Mouse (Mus musculus) embryonic facial prominence, embryonic 11.5 days (tissue): ENCODE data around the gene Gga1. TPM values are rescaled to one million over a fixed set of nuclear protein-coding genes. Genes with fewer than 3 reads are reported as not detected.
A peak's percentile ranks its signal among the peaks of the same experiment; 100 is the strongest.

Experiments
- ATAC-seq: fragments of 200-750 bp; cut with Nextera tagmentation; replicated peaks from 2 replicates; pipeline ENCODE4 v1.8.0; 2017; ENCODE audit warnings: low read depth; ENCODE audit not compliant: insufficient number of reproducible peaks, low FRiP score, low TSS enrichment
- DNase-seq: peaks from one replicate; pipeline ENCODE4 v3.0.0-alpha.2; 2015; ENCODE audit warnings: low spot score
- H3K27ac ChIP-seq: fragments of 300-500 bp; sonication (generic); replicated peaks from 2 replicates; pipeline ENCODE4 v1.5.1; 2014; ENCODE audit warnings: mild to moderate bottlenecking, low read depth, low read length, control low read depth
- H3K27me3 ChIP-seq: fragments of 300-500 bp; sonication (generic); 2 replicates; pipeline ENCODE4 v1.6.1; 2014; ENCODE audit warnings: mild to moderate bottlenecking, low read length, moderate library complexity, mixed read lengths; ENCODE audit not compliant: control insufficient read depth, insufficient read depth
- H3K36me3 ChIP-seq: fragments of 300-500 bp; sonication (generic); replicated peaks from 2 replicates; pipeline ENCODE4 v1.6.1; 2014; ENCODE audit warnings: low read depth, mild to moderate bottlenecking, low read length, moderate library complexity, mixed read lengths; ENCODE audit not compliant: control insufficient read depth, insufficient read depth
- H3K4me1 ChIP-seq: fragments of 300-500 bp; sonication (generic); 2 replicates; pipeline ENCODE4 v1.6.1; 2014; ENCODE audit warnings: low read length, mixed read lengths; ENCODE audit not compliant: control insufficient read depth, insufficient read depth
- H3K4me2 ChIP-seq: fragments of 300-500 bp; sonication (generic); 2 replicates; pipeline ENCODE4 v1.6.1; 2014; ENCODE audit warnings: low read depth, mild to moderate bottlenecking, control low read depth, low read length, moderate library complexity
- H3K4me3 ChIP-seq: fragments of 300-500 bp; sonication (generic); 2 replicates; pipeline ENCODE4 v1.5.1; 2014; ENCODE audit warnings: low read depth, low read length, control low read depth
- H3K9ac ChIP-seq: fragments of 300-500 bp; sonication (generic); replicated peaks from 2 replicates; pipeline ENCODE4 v1.6.1; 2014; ENCODE audit warnings: mild to moderate bottlenecking, control low read depth, low read length
- H3K9me3 ChIP-seq: fragments of 300-500 bp; sonication (generic); replicated peaks from 2 replicates; pipeline ENCODE4 v1.6.1; 2016; ENCODE audit warnings: mild to moderate bottlenecking, low read length, inconsistent platforms, mixed read lengths; ENCODE audit not compliant: control insufficient read depth
- WGBS: fragments of 180-500 bp; shearing (Covaris S2); extraction: QIAGEN DNeasy Blood & Tissue Kit; methylation state at CpG from one replicate; pipeline ENCODE4 v1.1.7; 2014; 5-methylcytosine and 5-hydroxymethylcytosine counted together
- polyA plus RNA-seq: library from polyadenylated mRNA; unstranded; fragments of >200 nt; fragmentation: Nextera tagmentation; extraction: Ambion mirVana; gene quantifications from 2 replicates; pipeline ENCODE4 v1.2.1, GENCODE M21; 2014

The Gga1 gene
- polyA plus RNA-seq, 1 experiment from 2014 or later: 21.1 TPM

- H3K27me3 ChIP-seq: no peaks in the 10 kb centered on the region
- no peaks in the 10 kb centered on the region; the same call in 1 of the 2 replicates for H3K36me3 ChIP-seq
- H3K4me3 ChIP-seq: no peak overlapping the region
- DNase-seq (no peak), ATAC-seq (no peak)
- no peak overlapping the region for H3K27ac ChIP-seq
- 89% methylated on average over 8 of the region's 8 CpGs for WGBS
- H3K9ac ChIP-seq: no peak overlapping the region
- H3K4me1 ChIP-seq: no peaks in the 10 kb centered on the region
- no peak overlapping the region for H3K4me2 ChIP-seq
- H3K9me3 ChIP-seq: no peaks in the 10 kb centered on the region
Measured at GRCm38 (mm10) chr15:78908982-78909381, 32.0 kb downstream of the Gga1 start.

GRCm38 (mm10) chr15:78912040-78912439 lies 35.0 kb downstream of the Gga1 start:
- DNase-seq (peak; percentile 55), ATAC-seq (no peak)
- H3K27me3 ChIP-seq: no peaks in the 10 kb centered on the region
- no peak overlapping the region for H3K4me2 ChIP-seq
- H3K4me3 ChIP-seq: no peak overlapping the region
- no peaks in the 10 kb centered on the region; the same call in 1 of the 2 replicates for H3K36me3 ChIP-seq
- H3K27ac ChIP-seq: no peak overlapping the region
- H3K9ac ChIP-seq: no peak overlapping the region
- no peaks in the 10 kb centered on the region for H3K9me3 ChIP-seq
- 37% methylated on average over 9 of the region's 9 CpGs for WGBS
- H3K4me1 ChIP-seq: peaks cover 11% of the 10 kb centered on the region

- under 1% methylated on average over 51 of the region's 51 CpGs for WGBS
- Histone ChIP-seq H3K4me3 (peak within 1 kb of the TSS; percentile 81), H3K27ac (peak within 1 kb of the TSS; percentile 82), H3K9ac (peak within 1 kb of the TSS; percentile 86), H3K9me3 (no peaks in the 10 kb centered on the region), H3K4me2 (peak within 1 kb of the TSS; percentile 94), H3K27me3 (no peaks in the 10 kb centered on the region), H3K36me3 (no peaks in the 10 kb centered on the region; the same call in 1 of the 2 replicates), H3K4me1 (peaks cover 11% of the 10 kb centered on the region)
- DNase-seq (peak; percentile 99), ATAC-seq (peak; percentile 88)
Measured at GRCm38 (mm10) chr15:78913632-78914090, 36.7 kb downstream of the Gga1 start, which contains the start of gene Pdxp. Pdxp (plus strand) TSS chr15:78913919.

- Histone ChIP-seq H3K4me1 (peaks cover 11% of the 10 kb centered on the region), H3K36me3 (no peaks in the 10 kb centered on the region; the same call in 1 of the 2 replicates), H3K27me3 (no peaks in the 10 kb centered on the region), H3K9ac (peak overlapping the region; percentile 86), H3K27ac (peak overlapping the region; percentile 82), H3K4me2 (peak overlapping the region; percentile 94), H3K9me3 (no peaks in the 10 kb centered on the region), H3K4me3 (peak overlapping the region; percentile 81)
- WGBS: under 1% methylated on average over 72 of the region's 87 CpGs
- peak; percentile 52 for DNase-seq
- ATAC-seq: peak; percentile 47; the same call in 1 of the 2 replicates
Measured at GRCm38 (mm10) chr15:78914091-78914822, 37.3 kb downstream of the Gga1 start.

GRCm38 (mm10) chr15:78914823-78915659 lies 38.1 kb downstream of the Gga1 start:
- H3K27me3 ChIP-seq: no peaks in the 10 kb centered on the region
- no peaks in the 10 kb centered on the region for H3K9me3 ChIP-seq
- H3K27ac ChIP-seq: no peak overlapping the region
- H3K4me2 ChIP-seq: peak overlapping the region; percentile 94
- H3K9ac ChIP-seq: peak overlapping the region; percentile 86
- peak overlapping the region; percentile 81 for H3K4me3 ChIP-seq
- DNase-seq (no peak), ATAC-seq (no peak)
- peaks cover 11% of the 10 kb centered on the region for H3K4me1 ChIP-seq
- WGBS: 50% methylated on average over 8 of the region's 8 CpGs
- no peaks in the 10 kb centered on the region; the same call in 1 of the 2 replicates for H3K36me3 ChIP-seq

- Histone ChIP-seq H3K4me1 (peaks cover 11% of the 10 kb centered on the region), H3K36me3 (no peaks in the 10 kb centered on the region; the same call in 1 of the 2 replicates), H3K9ac (peak overlapping the region; percentile 45), H3K4me3 (peak overlapping the region; percentile 81), H3K9me3 (no peaks in the 10 kb centered on the region), H3K27ac (no peak overlapping the region), H3K4me2 (peak overlapping the region; percentile 94), H3K27me3 (no peaks in the 10 kb centered on the region)
- 8% methylated on average over 8 of the region's 8 CpGs for WGBS
- peak; percentile 91 for DNase-seq
- ATAC-seq: no peak
Measured at GRCm38 (mm10) chr15:78915660-78916017, 38.6 kb downstream of the Gga1 start.

GRCm38 (mm10) chr15:78916052-78916826 lies 39.2 kb downstream of the Gga1 start:
- peak overlapping the region; percentile 22; the same call in 1 of the 2 replicates for H3K4me3 ChIP-seq
- H3K36me3 ChIP-seq: no peaks in the 10 kb centered on the region
- no peak overlapping the region for H3K27ac ChIP-seq
- H3K4me2 ChIP-seq: peak overlapping the region; percentile 94
- peak overlapping the region; percentile 45 for H3K9ac ChIP-seq
- ATAC-seq (no peak), DNase-seq (no peak)
- 72% methylated on average over 12 of the region's 12 CpGs for WGBS
- no peaks in the 10 kb centered on the region for H3K27me3 ChIP-seq
- peaks cover 11% of the 10 kb centered on the region for H3K4me1 ChIP-seq
- H3K9me3 ChIP-seq: no peaks in the 10 kb centered on the region
